Mouse (Mus musculus) E14TG2a.4 (cell line): ENCODE measurements at regions not wholly inside any gene's neighbourhood (a gene's known extent, or its start where the extent isn't known, plus 50 kb on each side); places are given as distances from the start of the nearest gene placed in this dataset.

Source experiments
- CTCF ChIP-seq: conservative IDR thresholded peaks from 2 replicates; pipeline ENCODE4 v1.5.1; 2014; ENCODE audit warnings: low read length
- NANOG ChIP-seq: IDR thresholded peaks from 2 replicates; pipeline ENCODE4 v1.6.1; 2014; ENCODE audit warnings: borderline replicate concordance, low read length, mixed read lengths

- no peak for TF ChIP-seq CTCF
- no peak for TF ChIP-seq NANOG
Observed at GRCm38 (mm10) chr13:90233986-90234385, 144.6 kb upstream of the Xrcc4 start.
